Mouse (Mus musculus) midbrain, embryonic 14.5 days (tissue): ENCODE measurements around the gene Lrrc32. TPM values are rescaled to one million over a fixed set of nuclear protein-coding genes. Genes with fewer than 3 reads are reported as not detected.

ENCODE experiments used
- ATAC-seq: fragments of 200-750 bp; cut with Nextera tagmentation; 2 replicates; pipeline ENCODE4 v1.8.0; 2017; ENCODE audit warnings: moderate number of reproducible peaks, moderate library complexity; ENCODE audit not compliant: low FRiP score, low TSS enrichment
- DNase-seq: peaks from one replicate; pipeline ENCODE4 v3.0.0-alpha.2; 2015
- H3K27ac ChIP-seq: fragments of 300-500 bp; sonication (generic); replicated peaks from 2 replicates; pipeline ENCODE4 v1.5.1; 2014; ENCODE audit warnings: mild to moderate bottlenecking, low read depth, low read length, moderate library complexity
- H3K27me3 ChIP-seq: fragments of 300-500 bp; sonication (generic); 2 replicates; pipeline ENCODE4 v1.6.1; 2014; ENCODE audit warnings: low read length, control low read depth, mixed read lengths; ENCODE audit not compliant: control insufficient read depth, insufficient read depth
- H3K36me3 ChIP-seq: fragments of 300-500 bp; sonication (generic); 2 replicates; pipeline ENCODE4 v1.6.1; 2014; ENCODE audit warnings: low read length, control low read depth; ENCODE audit not compliant: control insufficient read depth, insufficient read depth
- H3K4me1 ChIP-seq: fragments of 300-500 bp; sonication (generic); 2 replicates; pipeline ENCODE4 v1.6.1; 2014; ENCODE audit warnings: mild to moderate bottlenecking, antibody characterized with exemption, low read length, control low read depth; ENCODE audit not compliant: control insufficient read depth, insufficient read depth
- H3K4me2 ChIP-seq: fragments of 300-500 bp; sonication (generic); 2 replicates; pipeline ENCODE4 v1.6.1; 2014; ENCODE audit warnings: mild to moderate bottlenecking, low read length, moderate library complexity
- H3K4me3 ChIP-seq: fragments of 300-500 bp; sonication (generic); replicated peaks from 2 replicates; pipeline ENCODE4 v1.5.1; 2014; ENCODE audit warnings: low read depth, low read length
- H3K9ac ChIP-seq: fragments of 300-500 bp; sonication (generic); replicated peaks from 2 replicates; pipeline ENCODE4 v1.6.1; 2014; ENCODE audit warnings: mild to moderate bottlenecking, low read length, moderate library complexity
- H3K9me3 ChIP-seq: fragments of 300-500 bp; sonication (generic); 2 replicates; pipeline ENCODE4 v1.6.1; 2016; ENCODE audit warnings: low read length, control low read depth, mixed read lengths; ENCODE audit not compliant: control insufficient read depth
- WGBS: fragments of 180-500 bp; shearing (Covaris S2); extraction: QIAGEN DNeasy Blood & Tissue Kit; methylation state at CpG from one replicate; pipeline ENCODE4 v1.1.7; 2014; 5-methylcytosine and 5-hydroxymethylcytosine counted together
- polyA plus RNA-seq: library from polyadenylated mRNA; unstranded; fragments of >200 nt; fragmentation: Nextera tagmentation; extraction: Ambion mirVana; gene quantifications from 2 replicates; pipeline ENCODE4 v1.2.1, GENCODE M21; 2014

Lrrc32 gene
- polyA plus RNA-seq = 1.6 and 4.2 TPM in 2 replicates

- Histone ChIP-seq H3K27ac (no peak within 1 kb of the TSS), H3K27me3 (no peaks in the 10 kb centered on the region), H3K36me3 (no peaks in the 10 kb centered on the region), H3K4me3 (peak within 1 kb of the TSS; percentile 49), H3K4me2 (peak within 1 kb of the TSS; percentile 83), H3K9ac (peak within 1 kb of the TSS; percentile 60), H3K4me1 (peaks cover 8% of the 10 kb centered on the region; the same call in 1 of the 2 replicates), H3K9me3 (no peaks in the 10 kb centered on the region)
- 53% methylated on average over 6 of the region's 6 CpGs for WGBS
- peak; percentile 29 for DNase-seq
- ATAC-seq = peak; percentile 25; the same call in 1 of the 2 replicates
Measured at GRCm38 (mm10) chr7:98489131-98489530, at the start of gene Lrrc32. Lrrc32 (plus strand) TSS chr7:98489283.

DNA sequence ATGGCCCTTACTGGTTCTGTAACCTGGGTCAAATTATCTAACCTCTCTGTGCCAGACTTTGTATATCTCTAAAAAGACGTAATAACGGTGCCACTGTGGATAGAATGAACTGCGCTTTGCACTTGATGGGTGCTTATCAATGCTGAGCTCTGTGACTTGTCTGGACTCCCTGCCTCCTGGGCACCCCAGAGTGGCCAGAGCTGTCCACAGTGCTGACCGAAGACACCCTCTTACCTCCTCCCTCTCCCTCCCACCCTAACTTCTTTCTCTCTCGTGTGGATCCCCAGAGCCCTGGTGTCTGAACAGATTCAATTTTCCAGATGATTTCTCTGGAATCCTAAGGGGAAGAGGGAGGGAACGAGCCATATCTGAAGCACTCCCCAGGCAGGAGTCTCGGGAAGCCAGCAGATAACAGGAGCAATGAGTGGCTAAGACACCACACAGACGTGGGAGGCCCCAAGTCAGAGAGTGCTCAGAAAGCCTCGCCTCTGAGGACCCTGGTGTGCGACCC, 49.1 kb upstream of the Lrrc32 start, which contains the start of gene Gucy2d:
Gene Gucy2d (plus strand): TSS at position 461 of the 511 bp plus-strand sequence.
- Histone ChIP-seq H3K4me2 (no peak within 1 kb of the TSS), H3K27ac (no peak within 1 kb of the TSS), H3K9me3 (no peaks in the 10 kb centered on the region), H3K4me1 (no peaks in the 10 kb centered on the region), H3K36me3 (no peaks in the 10 kb centered on the region), H3K9ac (no peak within 1 kb of the TSS), H3K4me3 (no peak within 1 kb of the TSS), H3K27me3 (no peaks in the 10 kb centered on the region)
- WGBS = 49% methylated on average over 10 of the region's 10 CpGs
- no peak for ATAC-seq
- no peak for DNase-seq

- WGBS = 90% methylated on average over 3 of the region's 3 CpGs
- H3K36me3 ChIP-seq = no peaks in the 10 kb centered on the region
- no peaks in the 10 kb centered on the region for H3K27me3 ChIP-seq
- no peaks in the 10 kb centered on the region for H3K9me3 ChIP-seq
- DNase-seq = no peak
- H3K4me2 ChIP-seq = no peak overlapping the region
- H3K9ac ChIP-seq = no peak overlapping the region
- ATAC-seq = no peak
- H3K27ac ChIP-seq = no peak overlapping the region
- no peaks in the 10 kb centered on the region for H3K4me1 ChIP-seq
- H3K4me3 ChIP-seq = no peak overlapping the region
Measured at GRCm38 (mm10) chr7:98446873-98447272, 42.2 kb upstream of the Lrrc32 start.

- WGBS = 60% methylated on average over 11 of the region's 11 CpGs
- no peak overlapping the region for H3K4me2 ChIP-seq
- ATAC-seq = no peak
- no peak overlapping the region for H3K9ac ChIP-seq
- DNase-seq = peak; percentile 79
- H3K4me3 ChIP-seq = no peak overlapping the region
- no peak overlapping the region for H3K27ac ChIP-seq
- H3K9me3 ChIP-seq = no peaks in the 10 kb centered on the region
- no peaks in the 10 kb centered on the region for H3K36me3 ChIP-seq
- H3K27me3 ChIP-seq = no peaks in the 10 kb centered on the region
- no peaks in the 10 kb centered on the region for H3K4me1 ChIP-seq
Measured at GRCm38 (mm10) chr7:98447585-98448308, 41.3 kb upstream of the Lrrc32 start.

GRCm38 (mm10) chr7:98448309-98448630, 40.8 kb upstream of the Lrrc32 start:
- ATAC-seq (no peak), DNase-seq (no peak)
- Histone ChIP-seq H3K27ac (no peak overlapping the region), H3K27me3 (no peaks in the 10 kb centered on the region), H3K4me1 (no peaks in the 10 kb centered on the region), H3K9me3 (no peaks in the 10 kb centered on the region), H3K4me3 (no peak overlapping the region), H3K36me3 (no peaks in the 10 kb centered on the region), H3K9ac (no peak overlapping the region), H3K4me2 (no peak overlapping the region)
- WGBS = 96% methylated on average over 5 of the region's 5 CpGs

DNA sequence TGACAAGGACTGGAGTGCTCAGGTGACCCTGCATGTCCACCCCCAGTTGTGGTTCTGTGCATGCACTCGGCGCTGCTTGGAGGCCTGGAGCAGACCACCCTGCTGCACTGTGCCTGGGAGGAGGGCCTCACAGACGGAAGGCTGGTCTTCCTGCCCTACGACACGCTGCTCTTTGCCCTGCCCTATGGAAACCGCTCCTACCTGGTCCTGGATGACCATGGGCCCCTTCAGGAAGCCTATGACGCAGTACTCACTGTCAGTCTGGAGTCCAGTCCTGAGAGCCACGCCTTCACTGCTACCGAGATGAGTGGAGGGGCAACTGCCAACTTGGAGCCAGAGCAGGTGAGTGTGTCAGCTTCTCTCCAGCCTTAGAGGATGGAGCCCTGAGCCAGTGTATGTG, 39.4 kb upstream of the Lrrc32 start:
- no peak for ATAC-seq
- no peaks in the 10 kb centered on the region for H3K27me3 ChIP-seq
- H3K4me2 ChIP-seq = no peak overlapping the region
- H3K4me1 ChIP-seq = no peaks in the 10 kb centered on the region
- WGBS = 91% methylated on average over 9 of the region's 9 CpGs
- H3K9me3 ChIP-seq = no peaks in the 10 kb centered on the region
- DNase-seq = no peak
- H3K4me3 ChIP-seq = no peak overlapping the region
- no peak overlapping the region for H3K27ac ChIP-seq
- H3K9ac ChIP-seq = no peak overlapping the region
- H3K36me3 ChIP-seq = no peaks in the 10 kb centered on the region

DNA sequence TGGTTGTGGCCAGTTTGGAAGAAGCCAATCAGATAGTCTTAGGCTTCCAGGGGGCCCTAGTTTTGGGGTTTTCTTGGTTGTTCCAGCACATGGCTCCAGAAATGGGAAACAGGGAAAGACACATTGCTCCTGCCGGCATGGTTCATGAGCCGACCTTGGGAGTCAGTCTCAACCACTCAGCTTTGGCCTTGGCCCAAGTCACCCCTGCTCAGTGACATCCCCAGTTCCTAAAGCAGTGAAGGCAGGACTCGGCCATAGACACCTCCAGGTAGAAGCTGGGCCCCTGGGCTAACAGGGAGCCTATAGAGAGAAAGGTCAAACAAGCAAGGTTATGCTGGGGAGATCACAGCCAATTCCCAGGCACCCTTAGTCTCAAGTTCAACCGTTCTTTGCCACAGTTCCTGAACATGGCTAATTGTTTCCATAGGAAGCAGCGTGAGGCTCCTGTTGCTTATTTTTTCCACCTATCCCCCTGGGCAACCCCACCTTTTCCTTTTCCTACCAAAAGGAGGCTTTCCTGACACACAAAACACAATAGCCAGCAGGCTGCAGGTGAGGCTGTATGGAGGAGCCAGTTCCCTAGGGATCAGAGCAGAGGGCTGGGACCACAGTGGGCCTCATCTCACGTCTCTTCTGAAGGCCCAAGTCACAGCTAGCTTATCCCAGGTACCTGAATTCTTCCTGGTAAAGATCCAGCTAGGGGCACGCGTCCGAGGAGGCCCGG, 34.5 kb upstream of the Lrrc32 start:
- Histone ChIP-seq H3K36me3 (no peaks in the 10 kb centered on the region), H3K4me1 (no peaks in the 10 kb centered on the region), H3K9me3 (no peaks in the 10 kb centered on the region), H3K27ac (no peak overlapping the region), H3K4me2 (no peak overlapping the region), H3K9ac (no peak overlapping the region), H3K4me3 (no peak overlapping the region), H3K27me3 (no peaks in the 10 kb centered on the region)
- DNase-seq = no peak
- 83% methylated on average over 10 of the region's 10 CpGs for whole genome bisulfite sequencing
- ATAC-seq = no peak

DNA sequence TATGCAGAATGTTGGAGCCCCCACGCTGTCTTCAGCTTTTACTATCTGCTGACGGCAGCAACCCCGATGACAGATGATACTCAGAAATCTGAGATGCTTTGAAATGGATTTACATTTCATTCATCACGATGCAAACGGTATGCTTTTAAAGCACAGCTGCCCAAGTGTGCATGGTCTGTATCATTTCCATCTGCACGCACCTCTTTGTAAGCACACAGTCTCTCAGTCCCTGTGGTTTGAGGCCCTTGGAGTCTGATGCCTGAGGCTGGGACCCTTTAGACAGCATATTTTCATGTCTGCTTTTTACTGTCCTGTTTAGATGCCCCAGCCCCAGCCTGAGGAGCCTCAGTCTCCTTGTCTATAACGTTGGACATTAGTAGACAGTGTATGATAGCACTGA, 28.8 kb upstream of the Lrrc32 start:
- no peak overlapping the region for H3K27ac ChIP-seq
- no peak overlapping the region for H3K9ac ChIP-seq
- H3K4me3 ChIP-seq = no peak overlapping the region
- WGBS = 73% methylated on average over 7 of the region's 7 CpGs
- H3K36me3 ChIP-seq = no peaks in the 10 kb centered on the region
- no peak for ATAC-seq
- no peaks in the 10 kb centered on the region for H3K9me3 ChIP-seq
- no peaks in the 10 kb centered on the region for H3K27me3 ChIP-seq
- no peak for DNase-seq
- H3K4me1 ChIP-seq = no peaks in the 10 kb centered on the region
- H3K4me2 ChIP-seq = no peak overlapping the region
